Mouse (Mus musculus): Measurements from ENCODE around the gene Cd2bp2. TPM values are rescaled to one million over a fixed set of nuclear protein-coding genes. Genes with fewer than 3 reads are reported as not detected.

Gene Cd2bp2
- 152 and 184 TPM in 2 replicates for polyA plus RNA-seq (2012; rRNA removed)

DNA sequence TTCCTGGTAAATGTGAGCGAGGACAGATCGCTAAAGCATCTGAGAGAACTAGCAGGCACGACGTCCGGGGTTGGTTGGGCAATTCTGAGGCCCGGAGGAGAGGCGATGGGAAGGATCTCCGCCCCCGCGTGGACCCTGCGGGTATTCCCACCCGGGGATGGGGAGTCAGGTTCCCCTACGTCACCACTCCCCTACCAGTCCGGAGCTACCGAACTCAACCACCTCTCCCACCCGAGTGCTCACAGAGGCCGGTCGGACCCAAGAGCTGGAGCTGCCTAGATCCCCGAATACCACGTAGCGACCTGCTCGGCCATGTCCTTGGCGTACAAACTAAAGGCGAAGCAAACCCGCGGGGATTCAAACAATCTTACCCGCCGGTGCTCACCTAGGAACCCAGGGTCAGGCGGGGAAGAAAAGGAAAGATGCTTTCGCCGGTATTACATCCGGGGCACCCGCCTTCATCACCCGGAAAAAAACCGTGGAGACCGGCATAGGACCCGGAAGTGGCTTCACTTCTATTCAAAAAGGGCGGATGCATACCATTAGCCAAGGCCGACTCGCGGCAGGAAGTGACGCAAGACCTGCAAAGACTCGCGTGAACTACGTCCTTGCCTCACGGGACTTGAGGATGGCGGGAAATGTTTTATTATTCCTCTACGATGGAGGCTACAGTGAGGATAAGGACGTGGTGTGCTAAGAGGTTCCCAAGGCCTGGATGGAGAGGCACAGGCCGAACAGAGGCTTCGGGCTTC, at the start of gene Cd2bp2:
Gene Cd2bp2 (minus strand): TSS at position 507 of the 752 bp plus-strand sequence.

GRCm38 (mm10) chr7:127243870-127244657, 48.2 kb upstream of the Cd2bp2 start, which contains the start of gene Zfp771:
Gene Zfp771, plus strand, starts transcription at chr7:127244274.

GRCm38 (mm10) chr7:127232622-127233367, 36.9 kb upstream of the Cd2bp2 start, which contains the start of the genes Zfp553 and Sept1:
Gene Zfp553, plus strand, starts transcription at chr7:127233061.
Gene Sept1, minus strand, starts transcription at chr7:127233130.

DNA sequence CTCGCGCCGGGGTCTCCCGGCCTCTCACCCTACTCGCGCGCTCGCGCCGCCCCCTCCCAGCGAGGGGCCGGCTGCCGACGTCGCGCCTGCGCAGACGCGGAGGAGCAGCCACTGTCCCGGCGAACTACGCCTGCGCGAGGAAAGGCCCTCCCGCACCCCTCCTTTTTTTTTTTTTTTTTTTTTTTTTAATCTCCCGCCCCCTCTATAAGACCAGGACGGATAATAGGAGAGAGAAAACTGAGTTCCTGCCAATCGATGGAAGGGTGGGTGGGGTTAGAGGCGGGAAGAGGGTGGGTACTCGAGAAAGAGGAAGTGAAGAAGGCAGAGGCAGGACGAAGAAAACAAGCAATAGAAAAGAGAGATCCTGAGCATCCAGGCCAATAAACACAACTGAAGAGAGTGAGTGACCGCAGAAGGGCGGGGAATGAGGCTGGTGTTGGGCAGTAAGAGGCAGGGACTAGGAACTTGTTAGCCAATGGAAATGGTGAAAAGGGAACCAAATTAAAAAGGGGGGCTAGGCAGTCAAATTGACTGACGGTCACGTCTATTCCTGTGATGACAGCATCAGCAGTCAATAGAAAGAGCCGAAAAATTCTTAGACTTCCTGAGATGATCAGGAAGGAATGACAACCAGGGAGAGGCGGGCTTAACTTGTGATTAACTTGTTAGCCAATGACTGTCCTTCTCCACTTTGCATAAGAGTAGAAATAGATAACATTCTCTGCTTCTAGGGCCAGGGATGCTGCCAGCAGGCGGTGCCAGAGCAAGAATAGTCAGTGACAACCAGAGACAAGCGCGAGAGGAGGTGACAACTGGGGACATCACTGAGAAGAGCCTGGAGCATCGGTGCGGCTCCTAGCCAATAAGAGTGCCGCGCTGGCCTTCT, 12.9 kb upstream of the Cd2bp2 start, which contains the start of gene Mylpf:
Gene Mylpf (plus strand): TSS at position 338 of the 886 bp plus-strand sequence.

DNA sequence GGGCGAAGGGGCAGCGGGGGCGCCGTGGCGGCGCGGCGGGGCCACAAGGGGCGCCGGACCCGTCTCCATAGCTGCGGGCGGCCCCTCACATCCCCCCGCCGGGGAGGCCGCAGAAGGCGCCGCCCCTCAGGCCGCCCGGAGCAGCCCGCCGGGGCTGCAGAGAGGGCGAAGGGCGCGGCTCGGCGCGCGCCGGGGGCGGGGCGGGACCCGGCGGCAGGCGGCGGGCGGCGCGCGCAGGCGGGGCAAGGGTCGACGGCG, 12.4 kb upstream of the Cd2bp2 start, which contains the start of gene Tbc1d10b:
Gene Tbc1d10b (minus strand): TSS at position 174 of the 258 bp plus-strand sequence.

Other genes starting within 250 kb of the Cd2bp2 start
- 2.8 and 7.1 TPM in 2 replicates for gene Asphd1, start 246.5 kb downstream of the Cd2bp2 start, polyA plus RNA-seq (2012; rRNA removed)
- 14.5 and 15.0 TPM in 2 replicates for gene Sez6l2, start 245.5 kb downstream of the Cd2bp2 start, polyA plus RNA-seq (2012; rRNA removed)
- 72.5 and 93.7 TPM in 2 replicates for gene Cdipt, start 220.1 kb downstream of the Cd2bp2 start, polyA plus RNA-seq (2012; rRNA removed)
- gene Cdiptos, start 220.0 kb downstream of the Cd2bp2 start, polyA plus RNA-seq (2012; rRNA removed), result 0.78 and 0.83 TPM in 2 replicates
- gene Mvp, start 181.4 kb downstream of the Cd2bp2 start, polyA plus RNA-seq (2012; rRNA removed), result 4.1 and 6.1 TPM in 2 replicates
- 0.20 and 0.56 TPM in 2 replicates for gene Pagr1b, start 179.6 kb downstream of the Cd2bp2 start, polyA plus RNA-seq (2012; rRNA removed)
- 5.7 and 15.9 TPM in 2 replicates for gene Pagr1a, start 178.7 kb downstream of the Cd2bp2 start, polyA plus RNA-seq (2012; rRNA removed)
- gene Gm42742, start 175.0 kb downstream of the Cd2bp2 start, polyA plus RNA-seq (2012; rRNA removed), result 97.7 and 244 TPM in 2 replicates
- gene Prrt2, start 174.8 kb downstream of the Cd2bp2 start, polyA plus RNA-seq (2012; rRNA removed), result 4.3 and 19.0 TPM in 2 replicates
- 298 and 328 TPM in 2 replicates for gene Maz, start 169.0 kb downstream of the Cd2bp2 start, polyA plus RNA-seq (2012; rRNA removed)
- gene Kif22, start 153.6 kb downstream of the Cd2bp2 start, polyA plus RNA-seq (2012; rRNA removed), result 99.9 and 158 TPM in 2 replicates
- gene Zg16, start 108.7 kb downstream of the Cd2bp2 start, polyA plus RNA-seq (2012; rRNA removed), result 0.22 TPM in 1 of 2 replicates, not detected in the other
- gene AI467606, start 104.7 kb downstream of the Cd2bp2 start, polyA plus RNA-seq (2012; rRNA removed), result 1.0 and 1.3 TPM in 2 replicates
- 4.3 and 7.2 TPM in 2 replicates for gene Qprt, start 73.8 kb downstream of the Cd2bp2 start, polyA plus RNA-seq (2012; rRNA removed)
- 0.93 and 1.4 TPM in 2 replicates for gene Spn, start 58.2 kb downstream of the Cd2bp2 start, polyA plus RNA-seq (2012; rRNA removed)
- 50.6 and 52.5 TPM in 2 replicates for gene Tbc1d10b, start 12.4 kb upstream of the Cd2bp2 start, polyA plus RNA-seq (2012; rRNA removed)
- 12.1 and 97.1 TPM in 2 replicates for gene Mylpf, start 12.8 kb upstream of the Cd2bp2 start, polyA plus RNA-seq (2012; rRNA removed)
- 33.8 and 38.9 TPM in 2 replicates for gene Zfp553, start 37.0 kb upstream of the Cd2bp2 start, polyA plus RNA-seq (2012; rRNA removed)
- gene Sept1, start 37.1 kb upstream of the Cd2bp2 start, polyA plus RNA-seq (2012; rRNA removed), result 35.5 and 61.6 TPM in 2 replicates
- 66.0 and 76.1 TPM in 2 replicates for gene Zfp771, start 48.2 kb upstream of the Cd2bp2 start, polyA plus RNA-seq (2012; rRNA removed)
- 125 and 147 TPM in 2 replicates for gene Dctpp1, start 64.7 kb upstream of the Cd2bp2 start, polyA plus RNA-seq (2012; rRNA removed)
- gene Sephs2, start 78.0 kb upstream of the Cd2bp2 start, polyA plus RNA-seq (2012; rRNA removed), result 31.3 and 38.0 TPM in 2 replicates
- gene Itgal, start 100.2 kb upstream of the Cd2bp2 start, polyA plus RNA-seq (2012; rRNA removed), result 1.0 and 1.4 TPM in 2 replicates
- gene Zfp768, start 149.5 kb upstream of the Cd2bp2 start, polyA plus RNA-seq (2012; rRNA removed), result 33.5 and 37.3 TPM in 2 replicates
- 7.2 and 7.9 TPM in 2 replicates for gene Zfp747, start 180.0 kb upstream of the Cd2bp2 start, polyA plus RNA-seq (2012; rRNA removed)
- gene 9130019O22Rik, start 191.1 kb upstream of the Cd2bp2 start, polyA plus RNA-seq (2012; rRNA removed), result 2.7 and 3.5 TPM in 2 replicates
- 5.4 and 7.4 TPM in 2 replicates for gene E430018J23Rik, start 197.6 kb upstream of the Cd2bp2 start, polyA plus RNA-seq (2012; rRNA removed)
- gene Zfp764, start 210.8 kb upstream of the Cd2bp2 start, polyA plus RNA-seq (2012; rRNA removed), result 4.3 and 5.6 TPM in 2 replicates
- 18.0 and 18.7 TPM in 2 replicates for gene Zfp688, start 226.0 kb upstream of the Cd2bp2 start, polyA plus RNA-seq (2012; rRNA removed)